Mouse (Mus musculus): ENCODE measurements around the gene Jph2. TPM values are rescaled to one million over a fixed set of nuclear protein-coding genes. Genes with fewer than 3 reads are reported as not detected.
A peak's percentile ranks its signal among the peaks of the same experiment; 100 is the strongest.

The Jph2 gene
- polyA plus RNA-seq, 1 experiment from 2014 or later = 0.43 TPM

- no peaks in the 10 kb centered on the region for H3K9me3 ChIP-seq (ENCODE audit: control insufficient read depth, low read length)
- H3K4me3 ChIP-seq (ENCODE audit: low read depth, low read length) = no peak overlapping the region
- no peak overlapping the region for H3K9ac ChIP-seq (ENCODE audit: low read depth, low read length)
- H3K36me3 ChIP-seq (ENCODE audit: control insufficient read depth, insufficient read depth, low read length) = no peaks in the 10 kb centered on the region
- H3K27me3 ChIP-seq (ENCODE audit: control insufficient read depth, insufficient read depth, low read length) = no peaks in the 10 kb centered on the region
- ATAC-seq (ENCODE audit: low FRiP score) = no peak
- 80% methylated on average over 12 of the region's 12 CpGs for WGBS
- H3K27ac ChIP-seq (ENCODE audit: low read depth, low read length) = no peak overlapping the region
- DNase-seq (ENCODE audit: low spot score) = no peak
- no peak overlapping the region for H3K4me2 ChIP-seq (replicated peaks; ENCODE audit: low read depth, low read length)
- H3K4me1 ChIP-seq (replicated peaks; ENCODE audit: control insufficient read depth, insufficient read depth, low read length) = no peaks in the 10 kb centered on the region
Measured at GRCm38 (mm10) chr2:163362940-163363921, 34.6 kb downstream of the Jph2 start.

- Histone ChIP-seq H3K9ac (ENCODE audit: low read depth, low read length) (no peak overlapping the region), H3K4me1 (replicated peaks; ENCODE audit: control insufficient read depth, insufficient read depth, low read length) (no peaks in the 10 kb centered on the region), H3K36me3 (ENCODE audit: control insufficient read depth, insufficient read depth, low read length) (no peaks in the 10 kb centered on the region), H3K4me2 (replicated peaks; ENCODE audit: low read depth, low read length) (no peak overlapping the region), H3K9me3 (ENCODE audit: control insufficient read depth, low read length) (no peaks in the 10 kb centered on the region), H3K27ac (ENCODE audit: low read depth, low read length) (no peak overlapping the region), H3K4me3 (ENCODE audit: low read depth, low read length) (no peak overlapping the region), H3K27me3 (ENCODE audit: control insufficient read depth, insufficient read depth, low read length) (no peaks in the 10 kb centered on the region)
- DNase-seq (ENCODE audit: low spot score) (no peak), ATAC-seq (ENCODE audit: low FRiP score) (no peak)
- 82% methylated on average over 16 of the region's 16 CpGs for WGBS
Measured at GRCm38 (mm10) chr2:163360858-163361623, 36.8 kb downstream of the Jph2 start.

- no peak overlapping the region for H3K4me3 ChIP-seq (ENCODE audit: low read depth, low read length)
- 68% methylated on average over 2 of the region's 2 CpGs for WGBS
- DNase-seq (ENCODE audit: low spot score) (no peak), ATAC-seq (ENCODE audit: low FRiP score) (no peak)
- H3K4me1 ChIP-seq (replicated peaks; ENCODE audit: control insufficient read depth, insufficient read depth, low read length) = no peaks in the 10 kb centered on the region
- no peaks in the 10 kb centered on the region for H3K9me3 ChIP-seq (ENCODE audit: control insufficient read depth, low read length)
- H3K36me3 ChIP-seq (ENCODE audit: control insufficient read depth, insufficient read depth, low read length) = no peaks in the 10 kb centered on the region
- H3K4me2 ChIP-seq (replicated peaks; ENCODE audit: low read depth, low read length) = no peak overlapping the region
- no peak overlapping the region for H3K27ac ChIP-seq (ENCODE audit: low read depth, low read length)
- no peaks in the 10 kb centered on the region for H3K27me3 ChIP-seq (ENCODE audit: control insufficient read depth, insufficient read depth, low read length)
- H3K9ac ChIP-seq (ENCODE audit: low read depth, low read length) = no peak overlapping the region
Measured at GRCm38 (mm10) chr2:163359253-163359652, 38.5 kb downstream of the Jph2 start.

- Histone ChIP-seq H3K9ac (ENCODE audit: low read depth, low read length) (no peak overlapping the region), H3K27ac (ENCODE audit: low read depth, low read length) (no peak overlapping the region), H3K4me3 (ENCODE audit: low read depth, low read length) (no peak overlapping the region), H3K4me2 (replicated peaks; ENCODE audit: low read depth, low read length) (no peak overlapping the region), H3K36me3 (ENCODE audit: control insufficient read depth, insufficient read depth, low read length) (no peaks in the 10 kb centered on the region), H3K4me1 (replicated peaks; ENCODE audit: control insufficient read depth, insufficient read depth, low read length) (no peaks in the 10 kb centered on the region), H3K27me3 (ENCODE audit: control insufficient read depth, insufficient read depth, low read length) (no peaks in the 10 kb centered on the region), H3K9me3 (ENCODE audit: control insufficient read depth, low read length) (no peaks in the 10 kb centered on the region)
- ATAC-seq (ENCODE audit: low FRiP score) (no peak), DNase-seq (ENCODE audit: low spot score) (no peak)
- 82% methylated on average over 5 of the region's 5 CpGs for WGBS
Measured at GRCm38 (mm10) chr2:163358662-163359061, 39.1 kb downstream of the Jph2 start.

GRCm38 (mm10) chr2:163356113-163356840, 41.5 kb downstream of the Jph2 start:
- WGBS = 85% methylated on average over 12 of the region's 12 CpGs
- ATAC-seq (ENCODE audit: low FRiP score) (no peak), DNase-seq (ENCODE audit: low spot score) (no peak)
- no peaks in the 10 kb centered on the region for H3K27me3 ChIP-seq (ENCODE audit: control insufficient read depth, insufficient read depth, low read length)
- no peaks in the 10 kb centered on the region for H3K36me3 ChIP-seq (ENCODE audit: control insufficient read depth, insufficient read depth, low read length)
- no peak overlapping the region for H3K4me3 ChIP-seq (ENCODE audit: low read depth, low read length)
- H3K9ac ChIP-seq (ENCODE audit: low read depth, low read length) = no peak overlapping the region
- H3K4me2 ChIP-seq (replicated peaks; ENCODE audit: low read depth, low read length) = no peak overlapping the region
- H3K9me3 ChIP-seq (ENCODE audit: control insufficient read depth, low read length) = no peaks in the 10 kb centered on the region
- peak overlapping the region; percentile 24; the same call in 1 of the 2 replicates for H3K27ac ChIP-seq (ENCODE audit: low read depth, low read length)
- no peaks in the 10 kb centered on the region for H3K4me1 ChIP-seq (replicated peaks; ENCODE audit: control insufficient read depth, insufficient read depth, low read length)

GRCm38 (mm10) chr2:163355666-163356065, 42.1 kb downstream of the Jph2 start:
- H3K9me3 ChIP-seq (ENCODE audit: control insufficient read depth, low read length) = no peaks in the 10 kb centered on the region
- H3K4me2 ChIP-seq (replicated peaks; ENCODE audit: low read depth, low read length) = no peak overlapping the region
- no peaks in the 10 kb centered on the region for H3K4me1 ChIP-seq (replicated peaks; ENCODE audit: control insufficient read depth, insufficient read depth, low read length)
- WGBS = 83% methylated on average over 8 of the region's 8 CpGs
- no peaks in the 10 kb centered on the region for H3K27me3 ChIP-seq (ENCODE audit: control insufficient read depth, insufficient read depth, low read length)
- DNase-seq (ENCODE audit: low spot score) (no peak), ATAC-seq (ENCODE audit: low FRiP score) (no peak)
- no peak overlapping the region for H3K27ac ChIP-seq (ENCODE audit: low read depth, low read length)
- H3K4me3 ChIP-seq (ENCODE audit: low read depth, low read length) = no peak overlapping the region
- no peaks in the 10 kb centered on the region for H3K36me3 ChIP-seq (ENCODE audit: control insufficient read depth, insufficient read depth, low read length)
- no peak overlapping the region for H3K9ac ChIP-seq (ENCODE audit: low read depth, low read length)

- no peak overlapping the region for H3K9ac ChIP-seq (ENCODE audit: low read depth, low read length)
- no peaks in the 10 kb centered on the region for H3K4me1 ChIP-seq (replicated peaks; ENCODE audit: control insufficient read depth, insufficient read depth, low read length)
- no peak overlapping the region for H3K4me3 ChIP-seq (ENCODE audit: low read depth, low read length)
- 24% methylated on average over 7 of the region's 7 CpGs for WGBS
- H3K27me3 ChIP-seq (ENCODE audit: control insufficient read depth, insufficient read depth, low read length) = no peaks in the 10 kb centered on the region
- no peak overlapping the region for H3K4me2 ChIP-seq (replicated peaks; ENCODE audit: low read depth, low read length)
- no peak overlapping the region for H3K27ac ChIP-seq (ENCODE audit: low read depth, low read length)
- ATAC-seq (ENCODE audit: low FRiP score) = no peak
- DNase-seq (ENCODE audit: low spot score) = no peak
- H3K36me3 ChIP-seq (ENCODE audit: control insufficient read depth, insufficient read depth, low read length) = no peaks in the 10 kb centered on the region
- H3K9me3 ChIP-seq (ENCODE audit: control insufficient read depth, low read length) = no peaks in the 10 kb centered on the region
Measured at GRCm38 (mm10) chr2:163353731-163354130, 44.1 kb downstream of the Jph2 start.

- no peaks in the 10 kb centered on the region for H3K27me3 ChIP-seq (ENCODE audit: control insufficient read depth, insufficient read depth, low read length)
- no peak overlapping the region for H3K4me2 ChIP-seq (replicated peaks; ENCODE audit: low read depth, low read length)
- ATAC-seq (ENCODE audit: low FRiP score) (no peak), DNase-seq (ENCODE audit: low spot score) (no peak)
- WGBS = 54% methylated on average over 5 of the region's 5 CpGs
- no peak overlapping the region for H3K4me3 ChIP-seq (ENCODE audit: low read depth, low read length)
- H3K9me3 ChIP-seq (ENCODE audit: control insufficient read depth, low read length) = no peaks in the 10 kb centered on the region
- H3K9ac ChIP-seq (ENCODE audit: low read depth, low read length) = no peak overlapping the region
- H3K27ac ChIP-seq (ENCODE audit: low read depth, low read length) = no peak overlapping the region
- H3K4me1 ChIP-seq (replicated peaks; ENCODE audit: control insufficient read depth, insufficient read depth, low read length) = no peaks in the 10 kb centered on the region
- no peaks in the 10 kb centered on the region for H3K36me3 ChIP-seq (ENCODE audit: control insufficient read depth, insufficient read depth, low read length)
Measured at GRCm38 (mm10) chr2:163350443-163350842, 47.4 kb downstream of the Jph2 start.

Data from hindbrain, embryonic 11.5 days (tissue).